Mouse (Mus musculus) heart, postnatal 25 days (tissue): ENCODE measurements at regions not wholly inside any gene's neighbourhood (a gene's known extent, or its start where the extent isn't known, plus 50 kb on each side); places are given as distances from the start of the nearest gene placed in this dataset.
"Not testable (repeated sequence)": the region's sequence is repeated elsewhere in the genome, so short reads cannot be mapped to it uniquely, and the experiment has no call there.

Experiments
- DNase-seq: peaks from one replicate; pipeline ENCODE4 v3.0.0; 2022; ENCODE audit warnings: low spot score
- intact Hi-C: fragments of 180-260 bp; cut with DNase I; formaldehyde crosslinking; loops from one replicate; pipeline ENCODE4 v1.15.1; 2025

DNA sequence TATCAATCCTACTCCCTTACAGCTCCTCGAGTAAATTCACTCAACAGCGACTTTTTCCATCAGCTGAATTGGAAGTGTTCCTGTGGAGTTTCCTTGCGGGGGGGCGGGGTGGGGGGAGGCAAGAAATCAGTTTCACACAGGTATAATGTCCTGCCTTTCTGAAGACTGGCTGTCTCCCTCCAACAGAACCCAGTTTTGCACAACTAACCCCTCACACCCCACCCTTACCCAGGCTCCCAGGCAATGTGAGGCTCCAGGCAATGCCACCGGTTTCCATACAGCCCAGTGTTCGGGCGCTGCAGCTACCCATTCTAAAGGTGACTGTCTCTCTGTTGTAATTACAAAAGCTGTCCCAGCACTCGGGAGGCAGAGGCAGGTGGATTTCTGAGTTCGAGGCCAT, 95.1 kb upstream of the Map3k1 start:
- intact Hi-C loops = no loop called here

GRCm38 (mm10) chr13:111904616-111905212, 95.9 kb upstream of the Map3k1 start:
- intact Hi-C loops = no loop called here
- DNase-seq = no peak

More for the DNA sequence above, 95.1 kb upstream of the Map3k1 start:
- no peak for DNase-seq

- no peak for DNase-seq
- intact Hi-C loops = no loop called here
These were observed 96.5 kb upstream of the Map3k1 start for GRCm38 (mm10) chr13:111905213-111905701.

GRCm38 (mm10) chr13:111911071-111911470, 102.3 kb upstream of the Map3k1 start:
- intact Hi-C loops = no loop called here

GRCm38 (mm10) chr13:111911661-111912312, 103.0 kb upstream of the Map3k1 start:
- intact Hi-C loops = no loop called here
- DNase-seq = no peak

More at GRCm38 (mm10) chr13:111911071-111911470, 102.3 kb upstream of the Map3k1 start:
- no peak for DNase-seq

- no peak for DNase-seq
- intact Hi-C loops = no loop called here
These were observed 105.6 kb upstream of the Map3k1 start for GRCm38 (mm10) chr13:111914348-111914913.

DNA sequence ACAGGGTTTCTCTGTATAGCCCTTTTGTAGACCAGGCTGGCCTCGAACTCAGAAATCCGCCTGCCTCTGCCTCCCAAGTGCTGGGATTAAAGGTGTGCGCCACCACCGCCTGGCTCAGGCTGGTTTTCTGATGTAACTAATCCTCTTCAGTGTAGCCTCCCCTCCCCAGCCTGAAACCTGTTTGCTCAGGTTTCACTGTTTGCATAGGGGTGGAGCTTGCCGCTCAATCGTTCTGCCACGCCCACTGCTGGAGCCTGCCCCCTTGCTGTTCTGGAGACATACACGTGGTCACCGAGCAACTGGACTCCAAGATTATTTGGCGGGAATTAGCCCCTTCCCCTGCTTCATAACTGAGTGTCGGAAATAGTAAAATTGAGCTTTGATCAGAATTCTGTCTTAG, 110.6 kb upstream of the Map3k1 start:
- intact Hi-C loops, DNase-seq: not testable (repeated sequence)

DNA sequence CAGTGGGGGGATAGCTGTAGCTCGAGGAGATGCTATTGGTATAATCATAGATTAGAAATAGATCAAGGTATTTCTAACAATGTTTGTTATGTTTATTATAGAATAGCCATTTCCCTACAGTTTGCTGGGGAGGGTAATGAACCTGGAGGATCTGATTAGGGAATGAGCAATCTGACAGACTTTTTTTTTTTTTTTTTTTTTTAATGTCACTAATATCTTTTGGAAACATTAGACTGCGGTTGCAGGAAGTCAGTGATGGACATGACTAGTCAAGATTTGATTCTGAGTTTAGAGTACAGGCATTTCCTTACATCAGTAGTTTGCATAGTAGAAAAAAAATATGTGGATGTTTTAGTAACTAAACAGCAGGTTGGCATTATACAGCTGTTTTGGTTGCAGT, 111.7 kb upstream of the Map3k1 start:
- DNase-seq = no peak
- intact Hi-C loops = no loop called here

GRCm38 (mm10) chr13:111921142-111922035, 112.6 kb upstream of the Map3k1 start:
- intact Hi-C loops = no loop called here
- DNase-seq = no peak

- intact Hi-C loops = no loop called here
- no peak for DNase-seq
These were observed 116.6 kb upstream of the Map3k1 start for GRCm38 (mm10) chr13:111925349-111925748.

- intact Hi-C loops = no loop called here
These were observed 118.0 kb upstream of the Map3k1 start for GRCm38 (mm10) chr13:111926801-111927200.

GRCm38 (mm10) chr13:111927489-111927888, 118.7 kb upstream of the Map3k1 start:
- intact Hi-C loops = no loop called here
- DNase-seq = no peak

More at GRCm38 (mm10) chr13:111926801-111927200, 118.0 kb upstream of the Map3k1 start:
- no peak for DNase-seq

- no peak for DNase-seq
- intact Hi-C loops = no loop called here
These were observed 120.1 kb upstream of the Map3k1 start for GRCm38 (mm10) chr13:111928636-111929544.

GRCm38 (mm10) chr13:111929908-111930307, 121.1 kb upstream of the Map3k1 start:
- intact Hi-C loops = no loop called here
- no peak for DNase-seq

DNA sequence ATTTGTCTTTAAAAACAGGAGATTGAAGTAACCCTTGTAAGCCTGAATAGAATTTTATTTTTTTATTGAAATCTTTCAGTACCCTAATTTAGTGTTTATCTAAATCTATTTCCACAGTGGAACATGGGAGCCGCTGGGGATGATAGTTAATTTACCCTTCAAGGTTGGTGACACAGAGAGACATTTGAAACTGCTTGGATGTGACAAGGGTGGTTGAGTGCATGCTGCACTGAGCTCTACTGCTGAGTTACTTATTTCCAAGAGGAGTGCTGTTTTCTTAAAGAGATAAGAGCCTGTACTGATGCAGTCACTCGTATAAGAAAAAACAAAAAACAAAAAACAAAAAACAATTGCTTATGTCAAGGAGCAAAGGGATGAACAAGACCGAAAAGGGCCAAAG, 123.7 kb upstream of the Map3k1 start:
- intact Hi-C loops = no loop called here

GRCm38 (mm10) chr13:111933526-111934240, 124.9 kb upstream of the Map3k1 start:
- intact Hi-C loops = no loop called here

More for the DNA sequence above, 123.7 kb upstream of the Map3k1 start:
- DNase-seq = no peak

DNA sequence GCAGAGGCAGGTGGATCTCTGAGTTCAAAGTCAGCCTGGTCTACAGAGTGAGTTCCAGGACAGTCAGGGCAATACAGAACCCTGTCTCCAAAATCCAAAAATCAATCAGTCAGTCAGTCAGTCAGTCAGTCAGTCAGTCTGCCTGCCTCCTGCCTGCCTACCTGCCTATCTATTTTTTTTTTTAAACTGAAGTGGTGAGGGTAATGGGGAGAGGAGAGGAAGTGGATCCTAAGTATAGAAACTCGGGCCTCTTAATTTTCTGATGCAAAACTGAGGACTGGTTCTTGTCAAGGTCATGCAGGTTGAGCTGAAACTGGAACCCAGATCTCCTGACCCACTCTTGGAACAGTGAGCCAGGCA, 126.9 kb upstream of the Map3k1 start:
- intact Hi-C loops = loop anchor here (5.0 kb wide), 2 partner anchors 128 to 257 kb away; partner anchors contain the start of gene Map3k1

More at GRCm38 (mm10) chr13:111933526-111934240, 124.9 kb upstream of the Map3k1 start:
- no peak for DNase-seq

DNA sequence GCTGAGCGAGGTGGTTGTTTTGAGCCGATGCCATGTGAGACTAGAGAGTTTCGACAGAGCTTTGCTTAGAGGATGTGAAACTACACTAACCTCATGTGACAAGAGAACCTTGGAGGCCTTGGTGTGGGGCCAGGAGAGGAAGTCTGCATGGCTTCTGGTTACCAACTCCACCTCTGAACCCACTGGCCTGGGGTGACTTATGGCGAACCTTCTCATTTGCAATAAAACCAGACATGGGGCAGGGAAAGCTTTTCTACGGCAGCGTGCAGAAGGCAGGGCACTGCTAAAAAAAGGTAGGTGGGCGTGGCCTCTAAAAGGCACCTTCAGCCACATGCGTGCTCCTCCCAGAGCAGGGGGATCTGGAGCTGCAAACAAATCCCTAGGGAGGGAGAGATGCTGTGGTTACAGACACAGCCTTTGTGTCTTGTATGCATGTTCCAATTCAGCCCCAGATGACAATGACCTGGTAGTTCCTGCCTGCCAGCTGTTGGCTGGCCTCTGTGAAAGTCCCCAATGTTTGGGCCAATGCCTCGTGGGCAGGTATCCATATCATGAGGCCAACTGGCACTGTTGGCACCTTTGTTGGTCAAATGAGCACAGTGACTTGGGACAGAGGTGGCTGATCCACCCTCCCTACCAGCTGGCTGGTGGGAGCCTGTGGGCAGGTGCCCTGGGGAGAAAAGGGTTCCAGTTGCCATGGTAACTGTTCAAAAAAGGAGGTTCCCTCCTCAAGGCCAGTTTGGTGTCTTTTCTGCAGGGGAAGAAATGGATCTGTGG, 127.5 kb upstream of the Map3k1 start:
- intact Hi-C loops = loop anchor here (5.0 kb wide), 2 partner anchors 129 to 256 kb away; partner anchors contain the start of gene Map3k1
- peak; percentile 51 for DNase-seq

More for the DNA sequence above, 126.9 kb upstream of the Map3k1 start:
- DNase-seq = no peak
